Mouse (Mus musculus): ENCODE results near the gene Zbtb44. TPM values are rescaled to one million over a fixed set of nuclear protein-coding genes. Genes with fewer than 3 reads are reported as not detected.

Gene Zbtb44
- total and polyA plus RNA-seq, 3 experiments: 4.8 to 30.6 (median 30.5) TPM

DNA sequence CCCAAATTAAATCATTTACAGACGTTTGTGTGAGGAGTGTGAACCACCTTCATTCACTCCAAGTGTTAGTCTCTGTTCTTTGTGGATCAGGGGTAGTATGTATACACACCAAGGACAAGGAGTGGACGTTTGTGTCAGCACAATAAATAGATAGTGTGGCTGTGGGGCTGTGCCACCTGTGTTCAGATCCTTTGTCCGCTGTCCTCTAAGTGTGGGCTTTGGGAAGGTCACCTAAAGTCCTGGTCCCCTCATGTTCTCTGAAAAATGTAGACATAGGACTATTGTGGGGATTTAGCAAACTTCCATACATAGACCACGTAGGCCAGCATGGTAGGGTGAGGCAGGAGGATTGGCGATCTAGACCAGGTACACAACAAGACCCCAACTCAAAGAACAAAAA is 55.1 kb downstream of the Zbtb44 start:
- H3K9ac ChIP-seq (ENCODE audit: low read depth, low read length): no peak overlapping the region
- WGBS: 79% methylated on average over 5 of the region's 5 CpGs
- no peaks in the 10 kb centered on the region for H3K79me2 ChIP-seq (replicated peaks; ENCODE audit: control insufficient read depth, insufficient read depth, low read length)
- H3K36me3 ChIP-seq (ENCODE audit: control insufficient read depth, insufficient read depth, low read length): no peaks in the 10 kb centered on the region
- no peak overlapping the region for H3K4me3 ChIP-seq
- intact Hi-C loops (cut with DNase I): loop anchor here (10.0 kb wide), 1 partner anchor 641 kb away; no protein-coding TSS in a partner anchor
- DNase-seq: no peak
- TF ChIP-seq EP300 (IDR thresholded peaks at IDR 0.05; ENCODE audit: insufficient read depth, low read depth, low read length): no peak
- TF ChIP-seq POLR2A (IDR thresholded peaks at IDR 0.05; ENCODE audit: insufficient read depth, low read depth, low read length): no peak
- TF ChIP-seq CTCF (IDR thresholded peaks at IDR 0.05): no peak
- H3K27ac ChIP-seq: no peak overlapping the region
- no peaks in the 10 kb centered on the region; the same call in 1 of the 2 replicates for H3K4me1 ChIP-seq (ENCODE audit: control insufficient read depth, insufficient read depth, low read length)
- H3K27me3 ChIP-seq (ENCODE audit: control insufficient read depth, insufficient read depth, low read length): no peaks in the 10 kb centered on the region

DNA sequence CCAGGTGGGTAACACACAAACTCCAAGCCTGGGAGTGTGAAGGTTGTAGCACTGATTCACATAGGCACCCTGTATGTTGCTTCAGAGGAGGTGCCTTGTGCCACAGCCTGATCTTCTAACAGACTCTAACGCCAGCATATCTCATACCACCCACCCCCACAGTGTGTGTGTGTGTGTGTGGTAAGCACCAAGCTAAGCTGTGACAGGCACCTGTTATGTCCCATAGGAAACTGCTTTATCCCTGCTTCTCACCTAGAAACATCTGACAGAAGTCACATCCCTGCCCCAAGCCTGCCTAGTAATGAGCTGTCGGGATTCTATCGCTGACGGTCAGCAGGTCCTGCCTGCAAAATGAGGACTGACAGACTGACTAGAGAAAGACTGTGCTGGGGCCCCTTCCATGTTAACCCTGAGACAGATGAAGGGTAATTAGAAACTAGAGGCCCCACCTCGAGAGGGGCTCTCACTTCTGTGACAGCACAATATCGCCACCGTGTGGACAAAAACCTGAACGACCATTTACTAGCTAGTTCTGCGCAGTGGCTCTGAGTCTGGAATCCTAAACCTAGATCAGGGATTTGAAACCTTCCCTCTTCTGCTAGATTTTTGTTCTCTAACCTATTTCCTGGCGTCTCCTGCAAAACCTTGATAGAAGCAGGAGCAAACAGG is 55.8 kb downstream of the Zbtb44 start:
- no peaks in the 10 kb centered on the region for H3K36me3 ChIP-seq (ENCODE audit: control insufficient read depth, insufficient read depth, low read length)
- no peak overlapping the region for H3K27ac ChIP-seq
- DNase-seq: peak; percentile 38 to 64
- TF ChIP-seq CTCF (IDR thresholded peaks at IDR 0.05): peak; percentile 89
- no peak for TF ChIP-seq POLR2A (IDR thresholded peaks at IDR 0.05; ENCODE audit: insufficient read depth, low read depth, low read length)
- H3K4me3 ChIP-seq: no peak overlapping the region
- intact Hi-C loops (cut with DNase I): loop anchor here (1.0 to 10.0 kb wide), 2 partner anchors 606 to 641 kb away; no protein-coding TSS in a partner anchor
- no peaks in the 10 kb centered on the region; the same call in 1 of the 2 replicates for H3K4me1 ChIP-seq (ENCODE audit: control insufficient read depth, insufficient read depth, low read length)
- H3K79me2 ChIP-seq (replicated peaks; ENCODE audit: control insufficient read depth, insufficient read depth, low read length): no peaks in the 10 kb centered on the region
- H3K9ac ChIP-seq (ENCODE audit: low read depth, low read length): no peak overlapping the region
- H3K27me3 ChIP-seq (ENCODE audit: control insufficient read depth, insufficient read depth, low read length): no peaks in the 10 kb centered on the region
- WGBS: 18% methylated on average over 10 of the region's 10 CpGs

DNA sequence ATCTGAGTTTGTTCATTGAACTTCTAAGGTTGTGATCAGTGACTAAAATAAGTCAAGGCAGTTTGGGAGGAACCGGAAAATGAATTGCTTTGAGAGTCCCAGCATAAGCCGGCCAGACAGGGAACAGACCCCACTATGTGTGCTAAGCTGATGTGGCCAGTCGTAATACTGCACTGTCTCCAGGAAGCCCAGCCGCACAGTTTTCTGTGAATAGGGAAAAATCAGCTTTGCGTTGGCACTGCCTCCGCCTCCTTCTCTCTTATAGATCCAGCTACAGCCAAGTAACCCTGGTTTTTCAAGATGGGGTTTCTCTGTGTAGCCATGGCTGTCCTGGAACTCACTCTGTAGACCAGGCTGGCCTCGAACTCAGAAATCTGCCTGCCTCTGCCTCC is 56.3 kb downstream of the Zbtb44 start:
- Histone ChIP-seq H3K36me3 (ENCODE audit: control insufficient read depth, insufficient read depth, low read length) (no peaks in the 10 kb centered on the region), H3K4me3 (no peak overlapping the region), H3K9ac (ENCODE audit: low read depth, low read length) (no peak overlapping the region), H3K27me3 (ENCODE audit: control insufficient read depth, insufficient read depth, low read length) (no peaks in the 10 kb centered on the region), H3K79me2 (replicated peaks; ENCODE audit: control insufficient read depth, insufficient read depth, low read length) (no peaks in the 10 kb centered on the region), H3K4me1 (ENCODE audit: control insufficient read depth, insufficient read depth, low read length) (no peaks in the 10 kb centered on the region; the same call in 1 of the 2 replicates), H3K27ac (no peak overlapping the region)
- WGBS: 78% methylated on average over 7 of the region's 7 CpGs
- no peak for DNase-seq
- TF ChIP-seq CTCF (IDR thresholded peaks at IDR 0.05) (no peak), EP300 (IDR thresholded peaks at IDR 0.05; ENCODE audit: insufficient read depth, low read depth, low read length) (no peak), POLR2A (IDR thresholded peaks at IDR 0.05; ENCODE audit: insufficient read depth, low read depth, low read length) (no peak)
- intact Hi-C loops (cut with DNase I): loop anchor here (1.0 to 10.0 kb wide), 2 partner anchors 606 to 642 kb away; no protein-coding TSS in a partner anchor

DNA sequence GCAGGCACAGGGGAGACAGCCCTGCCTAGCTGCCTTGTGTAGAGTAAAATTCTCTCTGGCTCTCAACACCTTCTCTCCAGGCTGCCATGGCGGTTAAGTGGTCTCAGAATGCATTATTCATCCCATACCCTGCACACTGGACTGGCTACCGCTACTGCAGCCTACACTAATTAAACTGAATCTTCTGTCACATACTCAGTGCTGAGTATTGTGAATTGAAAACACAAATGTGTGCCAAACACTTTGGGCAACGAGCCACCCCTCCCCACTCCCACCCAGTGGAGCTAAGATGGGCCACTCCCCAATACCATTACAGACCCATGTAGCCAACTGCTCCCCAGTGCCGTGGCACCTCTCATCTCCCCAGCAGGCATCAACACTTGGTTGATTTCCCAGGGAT is 57.0 kb downstream of the Zbtb44 start:
- DNase-seq: no peak
- Histone ChIP-seq H3K27ac (no peak overlapping the region), H3K4me1 (ENCODE audit: control insufficient read depth, insufficient read depth, low read length) (no peaks in the 10 kb centered on the region), H3K36me3 (ENCODE audit: control insufficient read depth, insufficient read depth, low read length) (no peaks in the 10 kb centered on the region), H3K79me2 (replicated peaks; ENCODE audit: control insufficient read depth, insufficient read depth, low read length) (no peaks in the 10 kb centered on the region), H3K9ac (ENCODE audit: low read depth, low read length) (no peak overlapping the region), H3K4me3 (no peak overlapping the region), H3K27me3 (ENCODE audit: control insufficient read depth, insufficient read depth, low read length) (no peaks in the 10 kb centered on the region)
- intact Hi-C loops (cut with DNase I): loop anchor here (10.0 kb wide), 1 partner anchor 643 kb away; no protein-coding TSS in a partner anchor
- TF ChIP-seq EP300 (IDR thresholded peaks at IDR 0.05; ENCODE audit: insufficient read depth, low read depth, low read length): no peak
- TF ChIP-seq POLR2A (IDR thresholded peaks at IDR 0.05; ENCODE audit: insufficient read depth, low read depth, low read length): no peak
- no peak for TF ChIP-seq CTCF (IDR thresholded peaks at IDR 0.05)
- 73% methylated on average over 4 of the region's 4 CpGs for WGBS

DNA sequence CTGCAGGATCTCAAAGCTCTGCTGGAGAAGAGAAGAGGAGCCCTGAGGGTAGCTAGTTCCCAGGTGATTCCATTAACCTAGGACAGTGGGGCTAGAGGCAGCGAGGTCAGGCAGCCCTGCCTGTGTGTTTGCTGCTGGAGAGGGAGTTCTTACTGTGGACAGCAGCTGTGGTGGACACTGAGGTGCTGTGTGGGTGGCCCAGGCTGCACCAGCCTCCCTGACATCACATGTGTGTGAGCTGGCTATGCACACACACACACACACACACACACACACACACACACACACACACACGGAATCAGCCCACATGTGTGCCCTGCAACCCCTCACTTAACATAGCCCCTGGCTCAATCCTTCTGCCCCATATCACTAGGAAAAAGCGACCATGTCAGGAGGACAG is 57.7 kb downstream of the Zbtb44 start:
- no peak for DNase-seq
- Histone ChIP-seq H3K4me3 (no peak overlapping the region), H3K79me2 (replicated peaks; ENCODE audit: control insufficient read depth, insufficient read depth, low read length) (no peaks in the 10 kb centered on the region), H3K9ac (ENCODE audit: low read depth, low read length) (no peak overlapping the region), H3K27ac (no peak overlapping the region), H3K4me1 (ENCODE audit: control insufficient read depth, insufficient read depth, low read length) (no peaks in the 10 kb centered on the region), H3K27me3 (ENCODE audit: control insufficient read depth, insufficient read depth, low read length) (no peaks in the 10 kb centered on the region), H3K36me3 (ENCODE audit: control insufficient read depth, insufficient read depth, low read length) (no peaks in the 10 kb centered on the region)
- intact Hi-C loops (cut with DNase I): loop anchor here (10.0 kb wide), 1 partner anchor 643 kb away; no protein-coding TSS in a partner anchor
- TF ChIP-seq POLR2A (IDR thresholded peaks at IDR 0.05; ENCODE audit: insufficient read depth, low read depth, low read length) (no peak), EP300 (IDR thresholded peaks at IDR 0.05; ENCODE audit: insufficient read depth, low read depth, low read length) (no peak), CTCF (IDR thresholded peaks at IDR 0.05) (no peak)
- 61% methylated on average over 3 of the region's 3 CpGs for WGBS

DNA sequence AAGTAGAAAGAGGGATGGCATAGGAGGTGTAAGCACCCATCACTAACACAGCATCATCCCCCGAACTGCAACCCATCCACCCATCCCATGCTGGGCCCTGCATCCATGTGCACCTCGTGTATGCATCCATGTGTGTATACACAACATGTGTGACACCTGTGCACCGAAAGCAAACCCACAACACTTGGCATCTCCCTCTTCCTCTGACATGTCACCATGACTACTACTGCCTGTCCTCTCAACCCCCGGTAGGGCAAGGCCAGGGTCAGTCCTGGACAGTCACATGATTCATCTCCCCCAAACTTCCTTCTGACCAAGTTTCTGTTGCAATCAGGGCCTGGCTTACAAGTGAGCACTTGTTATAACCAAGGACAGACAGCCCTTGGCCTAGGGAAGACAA is 58.4 kb downstream of the Zbtb44 start:
- H3K27ac ChIP-seq: no peak overlapping the region
- TF ChIP-seq EP300 (IDR thresholded peaks at IDR 0.05; ENCODE audit: insufficient read depth, low read depth, low read length) (no peak), POLR2A (IDR thresholded peaks at IDR 0.05; ENCODE audit: insufficient read depth, low read depth, low read length) (no peak), CTCF (IDR thresholded peaks at IDR 0.05) (no peak)
- no peaks in the 10 kb centered on the region for H3K36me3 ChIP-seq (ENCODE audit: control insufficient read depth, insufficient read depth, low read length)
- H3K9ac ChIP-seq (ENCODE audit: low read depth, low read length): no peak overlapping the region
- no peak for DNase-seq
- H3K27me3 ChIP-seq (ENCODE audit: control insufficient read depth, insufficient read depth, low read length): no peaks in the 10 kb centered on the region
- no peaks in the 10 kb centered on the region for H3K4me1 ChIP-seq (ENCODE audit: control insufficient read depth, insufficient read depth, low read length)
- no peaks in the 10 kb centered on the region for H3K79me2 ChIP-seq (replicated peaks; ENCODE audit: control insufficient read depth, insufficient read depth, low read length)
- WGBS: 74% methylated on average over 4 of the region's 4 CpGs
- no peak overlapping the region for H3K4me3 ChIP-seq
- intact Hi-C loops (cut with DNase I): loop anchor here (10.0 kb wide), 1 partner anchor 644 kb away; no protein-coding TSS in a partner anchor
